Mouse (Mus musculus) spleen, embryonic (tissue): ENCODE measurements around the gene Zscan20.
"Not testable (repeated sequence)": the region's sequence is repeated elsewhere in the genome, so short reads cannot be mapped to it uniquely, and the experiment has no call there.

Source experiments
- CTCF ChIA-PET: fragments of 350-600 bp; sonication (Branson Sonifier 250); formaldehyde crosslinking; loops from one replicate; lab custom pipeline; 2022; lab: Charles Lee

Gene Zscan20

DNA sequence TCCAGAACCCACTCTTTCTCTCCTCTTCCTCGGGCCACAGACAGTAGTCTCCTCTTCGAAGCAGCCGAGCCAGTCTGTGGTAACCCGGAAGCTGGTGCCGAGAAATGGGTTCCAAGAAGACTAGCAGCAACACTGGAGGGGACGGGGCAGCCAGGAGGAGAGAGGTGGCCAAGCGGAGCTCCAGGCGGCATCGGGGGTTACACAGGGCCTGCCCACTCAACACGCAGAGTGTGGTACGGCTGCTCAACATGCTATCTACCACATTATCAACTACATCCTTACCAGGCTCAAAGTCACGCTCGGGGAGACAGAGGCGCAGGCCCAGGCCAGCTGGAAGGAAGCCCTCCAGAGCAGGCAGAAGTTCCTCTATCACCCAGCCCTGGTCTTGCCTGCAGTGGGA is 5.9 kb upstream of the Zscan20 start:
- CTCF ChIA-PET, result no interaction called here

DNA sequence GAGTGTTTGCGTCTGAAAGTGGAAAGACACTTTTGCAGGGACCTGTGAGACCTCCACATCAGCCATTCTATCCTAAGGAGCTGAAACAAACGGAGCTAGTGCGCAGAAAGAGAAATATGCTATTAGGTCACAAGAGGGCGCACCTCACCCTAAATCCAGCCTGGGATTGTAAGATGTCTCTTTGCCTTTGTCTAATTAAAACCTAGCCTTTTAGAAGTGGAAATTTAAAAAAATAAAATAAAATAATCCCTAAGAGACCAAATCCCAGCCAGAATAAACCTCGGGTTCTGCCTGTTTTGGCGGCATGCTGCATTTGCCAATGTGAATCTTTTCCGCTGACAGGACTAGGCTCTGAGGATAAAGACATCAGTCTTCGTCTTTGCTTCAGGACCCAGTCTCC is 3.4 kb upstream of the Zscan20 start:
- CTCF ChIA-PET, result no interaction called here

DNA sequence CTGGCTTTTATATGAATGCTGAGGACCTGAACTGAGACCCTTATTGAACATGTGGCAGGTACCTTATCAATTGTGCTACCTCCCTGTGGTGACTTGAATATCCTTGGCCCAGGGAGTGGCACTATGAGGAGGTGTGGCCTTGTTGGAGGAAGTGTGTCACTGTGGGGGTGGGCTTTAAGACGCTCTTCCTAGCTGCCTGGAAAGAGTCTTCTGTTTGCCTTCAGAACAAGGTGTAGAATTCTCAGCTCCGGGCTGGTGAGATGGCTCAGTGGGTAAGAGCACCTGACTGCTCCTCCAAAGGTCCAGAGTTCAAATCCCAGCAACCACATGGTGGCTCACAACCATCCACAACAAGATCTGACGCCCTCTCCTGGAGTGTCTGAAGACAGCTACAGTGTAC is 1.8 kb upstream of the Zscan20 start:
- CTCF ChIA-PET, result interaction anchor here (0.6 kb wide), 1 partner anchor 245 kb away, joined by 3 read pairs; no protein-coding TSS in a partner anchor

DNA sequence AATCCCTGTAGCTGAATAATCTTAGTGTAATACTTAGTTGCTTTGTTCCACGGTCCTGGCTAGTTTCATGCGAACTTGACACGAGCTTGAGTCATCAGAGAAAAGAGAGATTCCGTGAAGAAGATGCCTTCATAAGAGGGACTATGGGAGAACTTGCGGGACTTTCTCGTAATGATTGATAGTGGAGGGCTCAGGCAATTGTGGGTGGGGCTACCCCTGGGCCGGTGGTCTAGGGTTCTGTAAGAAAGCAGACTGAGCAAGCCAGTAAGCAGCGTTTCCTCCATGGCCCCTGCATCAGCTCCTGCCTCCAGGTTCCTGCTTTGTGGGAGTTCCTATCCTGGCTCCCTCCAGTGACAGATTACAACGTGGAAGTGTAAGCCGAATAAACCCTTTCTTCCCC is 808 bp upstream of the Zscan20 start:
- CTCF ChIA-PET, result no interaction called here

DNA sequence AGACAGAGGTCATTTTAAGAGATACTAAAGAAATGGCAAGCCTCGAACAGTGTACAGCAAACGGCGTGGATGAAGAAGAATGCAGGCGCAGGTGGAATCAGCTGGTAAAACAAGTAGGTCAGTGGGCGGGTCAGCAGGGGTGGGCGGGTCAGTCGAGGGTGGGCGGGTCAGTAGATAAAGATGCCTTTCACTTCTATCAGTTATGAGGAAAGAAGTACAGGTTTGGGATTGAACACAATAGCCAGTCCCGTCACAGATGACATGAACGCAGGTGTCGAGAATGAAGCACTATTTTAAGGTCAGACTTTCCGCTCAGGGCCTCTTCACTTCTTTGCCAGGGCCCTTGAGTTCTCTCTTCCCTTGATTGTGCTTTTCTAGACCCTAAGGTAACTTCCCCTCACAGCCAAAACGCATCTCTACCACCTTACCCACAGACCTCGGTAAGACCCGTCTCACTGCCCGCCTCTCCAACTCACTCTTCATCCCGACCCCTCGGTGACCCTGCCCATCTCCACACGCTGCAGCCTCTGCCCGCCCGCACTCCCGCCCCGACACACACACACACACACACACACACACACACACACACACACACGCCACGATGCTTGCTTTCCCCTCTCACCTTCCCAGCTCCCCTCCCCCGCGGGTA is 498 bp downstream of the Zscan20 start:
- CTCF ChIA-PET, result interaction anchor here (0.7 kb wide), 1 partner anchor 15 kb away, joined by 3 read pairs; no protein-coding TSS in a partner anchor

DNA sequence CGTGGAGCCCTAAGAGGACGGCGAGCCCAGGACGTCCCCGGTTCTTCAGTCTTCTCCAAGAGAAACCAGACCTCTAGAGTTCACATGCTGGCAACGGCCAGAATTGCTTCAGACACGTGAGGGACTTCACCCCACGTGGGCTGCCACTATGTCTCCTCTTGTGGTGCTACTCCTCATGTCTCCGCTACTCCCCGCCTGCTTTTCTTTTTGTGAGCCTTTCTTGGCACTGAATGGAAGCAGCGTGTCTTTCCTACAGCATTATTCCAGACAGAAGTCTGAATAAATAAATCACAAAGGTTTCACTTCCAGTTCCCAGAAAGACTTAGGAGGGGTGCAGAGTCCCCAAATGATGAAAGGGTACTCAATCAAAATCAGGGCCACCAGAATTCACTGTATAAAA is 2.2 kb downstream of the Zscan20 start:
- CTCF ChIA-PET, result no interaction called here

DNA sequence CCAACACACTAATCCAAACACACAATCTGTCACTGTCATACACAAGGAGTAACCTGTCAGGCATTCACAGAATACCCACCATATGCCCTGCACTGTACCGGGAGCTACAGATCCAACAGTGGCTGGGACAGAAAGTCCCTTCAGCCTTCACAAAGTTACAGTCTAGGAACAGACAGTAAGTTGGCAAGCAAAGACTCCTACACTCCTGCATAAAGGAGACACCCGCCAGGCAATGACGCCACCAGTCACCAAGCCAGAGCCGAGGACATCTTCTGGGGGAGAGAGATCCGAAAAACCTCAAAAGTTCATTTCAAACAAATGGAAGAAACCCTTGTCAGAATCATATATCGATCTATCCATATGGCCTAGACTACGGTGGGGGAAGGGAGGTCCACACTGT is 3.3 kb downstream of the Zscan20 start:
- CTCF ChIA-PET, result interaction anchor here (0.5 to 0.7 kb wide), 2 partner anchors 9 to 98 kb away, joined by 3 to 17 read pairs; no protein-coding TSS in a partner anchor

DNA sequence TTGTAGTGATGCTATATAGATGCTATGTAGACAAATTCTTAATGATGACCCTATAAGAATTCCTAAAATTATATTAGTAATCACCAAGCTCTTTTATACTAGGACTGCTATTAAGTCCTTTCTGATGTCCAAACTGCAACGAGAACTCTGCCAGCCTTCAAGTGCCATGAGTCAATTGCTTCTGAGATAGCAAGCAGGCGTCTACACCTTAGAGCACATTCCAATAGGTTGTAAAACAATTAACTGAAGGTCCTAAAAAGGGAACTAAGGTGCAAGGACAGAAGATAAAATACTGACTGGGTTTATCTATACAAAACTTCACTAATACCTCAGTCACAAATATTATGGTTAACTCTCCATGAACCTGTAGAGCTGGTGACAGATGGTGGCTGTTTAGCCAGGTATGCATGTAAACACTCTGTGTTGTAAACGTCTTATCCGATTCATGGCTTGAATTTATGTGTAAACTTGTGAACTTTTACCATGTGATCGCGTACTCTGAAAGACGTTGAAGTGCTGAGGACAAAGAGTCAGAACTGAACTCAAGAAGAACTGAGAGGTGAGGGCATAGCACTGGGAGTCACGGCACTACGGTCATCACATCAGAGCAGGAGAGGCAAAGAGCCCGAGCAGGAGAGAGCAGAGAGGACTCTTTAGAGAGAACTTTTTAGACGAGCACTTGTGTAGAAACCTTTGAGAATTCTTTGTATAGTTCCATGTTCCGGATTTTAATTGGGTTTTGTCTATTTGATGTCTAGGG is 11.9 kb downstream of the Zscan20 start:
- CTCF ChIA-PET, result interaction anchor here (0.6 kb wide), 1 partner anchor 9 kb away, joined by 3 read pairs; no protein-coding TSS in a partner anchor

DNA sequence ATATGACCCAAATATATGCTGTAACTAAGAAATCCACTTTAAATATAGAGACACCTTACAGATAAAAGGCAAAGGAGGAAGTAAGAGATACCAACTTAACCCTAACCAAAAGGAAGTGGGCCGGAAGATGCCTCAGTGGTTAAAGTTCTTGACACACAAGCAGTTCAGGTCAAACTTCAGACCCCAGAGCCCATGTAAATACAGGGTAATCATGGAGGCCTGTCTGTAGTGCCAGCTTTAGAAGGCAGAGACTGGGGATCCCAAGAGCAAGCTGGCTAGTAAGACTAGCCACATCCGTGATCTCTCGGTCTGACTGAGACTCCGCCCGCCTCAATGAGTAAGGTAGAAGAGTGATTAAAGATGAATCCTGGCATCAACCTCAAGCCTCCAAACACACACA is 15.8 kb downstream of the Zscan20 start:
- CTCF ChIA-PET, result interaction anchor here (0.6 kb wide), 1 partner anchor 16 kb away, joined by 3 read pairs; the partner anchor contains the start of gene Zscan20

DNA sequence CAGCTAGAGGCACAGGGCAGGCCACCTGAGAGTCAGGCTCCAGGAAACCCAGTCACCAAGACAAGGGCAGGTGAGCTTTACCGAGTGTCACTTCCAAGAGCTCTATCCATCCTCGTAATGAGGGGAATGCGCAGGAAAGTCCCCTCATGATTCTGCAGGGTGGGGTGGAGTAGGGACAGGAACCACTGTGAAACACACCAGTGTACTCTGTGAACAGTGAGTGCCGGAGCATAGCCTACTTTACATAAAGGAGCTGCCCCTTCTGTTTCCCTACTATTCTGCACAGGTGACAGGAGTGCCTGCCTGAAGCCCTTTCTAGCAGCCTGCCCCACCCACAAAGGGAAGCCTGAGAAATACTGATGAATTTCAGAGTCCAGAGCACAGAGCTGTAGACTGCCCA is 16.6 kb downstream of the Zscan20 start:
- CTCF ChIA-PET, result no interaction called here

DNA sequence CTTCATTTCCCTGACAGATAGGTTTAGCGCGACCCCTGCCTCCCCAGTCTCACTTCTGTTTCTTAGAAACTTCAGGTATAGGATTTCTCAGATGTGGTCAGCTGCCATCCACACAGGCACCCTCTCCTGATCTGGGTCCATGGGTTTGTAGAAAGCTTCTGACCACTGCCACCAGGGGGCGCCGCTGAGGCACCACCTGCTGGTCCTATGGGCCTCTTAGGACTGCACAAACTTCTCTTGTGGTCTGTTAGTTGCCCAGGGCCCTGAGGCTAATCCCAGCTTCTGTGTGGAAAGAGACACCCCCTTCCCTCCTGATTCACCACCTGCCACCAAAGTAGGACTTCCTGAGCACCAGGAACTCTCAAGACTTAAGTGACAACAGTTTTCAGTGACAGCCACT is 30.7 kb downstream of the Zscan20 start:
- CTCF ChIA-PET, result no interaction called here

DNA sequence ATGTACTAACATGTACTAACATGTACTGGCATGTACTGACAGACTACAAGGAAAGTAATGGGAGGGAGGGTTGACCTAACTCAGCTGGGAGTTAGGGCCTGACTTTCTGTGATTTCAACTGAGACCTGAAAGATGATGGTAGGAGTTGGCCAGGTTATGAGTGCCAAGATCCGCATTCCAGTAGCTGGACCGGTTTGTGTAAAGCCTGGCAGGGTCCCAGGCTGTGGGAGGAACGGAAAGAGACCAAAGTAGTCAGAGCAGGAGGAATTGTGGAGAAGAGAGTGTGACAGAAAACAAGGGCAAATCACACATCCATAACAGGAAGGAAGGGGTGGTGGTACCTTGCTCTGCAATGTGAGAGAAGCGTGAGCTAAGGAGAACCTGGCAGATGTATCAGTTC is 34.1 kb downstream of the Zscan20 start:
- CTCF ChIA-PET, result no interaction called here

DNA sequence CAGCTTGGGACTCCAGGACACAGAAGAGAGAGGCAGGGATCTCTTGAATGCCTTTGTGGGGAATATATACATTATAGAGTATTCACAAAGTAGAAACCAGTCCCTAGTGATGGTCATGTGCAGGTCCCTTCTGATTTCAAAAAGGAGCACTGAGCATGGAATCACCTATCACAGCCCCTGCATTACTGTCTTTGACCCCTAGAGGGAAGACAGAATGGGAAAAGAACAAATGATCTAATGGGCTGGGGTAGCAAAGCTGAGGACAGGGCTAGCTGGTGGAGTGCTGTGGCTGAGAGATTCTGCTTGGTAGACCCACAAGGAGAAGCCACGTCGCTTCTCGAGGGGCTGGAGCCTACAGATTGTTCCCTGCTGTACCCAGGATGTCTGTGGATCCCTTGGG is 49.6 kb downstream of the Zscan20 start:
- CTCF ChIA-PET, result no interaction called here

DNA sequence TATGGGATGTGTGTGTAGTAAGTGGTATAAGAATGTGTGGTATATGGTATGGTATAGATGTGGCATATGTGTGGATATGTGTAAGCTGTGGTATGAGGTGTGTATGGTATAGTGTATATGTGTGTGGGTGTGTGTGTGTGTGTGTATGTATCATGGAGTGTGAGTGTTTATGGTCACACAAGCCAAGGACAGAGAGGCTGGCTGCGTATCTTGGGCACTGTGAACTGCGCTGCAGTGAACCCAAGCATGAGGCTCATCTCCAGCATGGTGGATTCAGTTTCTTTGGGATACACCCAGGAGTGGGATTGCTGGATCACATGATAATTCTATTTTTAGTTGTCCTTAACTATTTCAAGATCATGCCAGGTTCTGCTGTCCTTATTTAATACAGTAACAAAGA is 55.7 kb downstream of the Zscan20 start:
- CTCF ChIA-PET, result no interaction called here

DNA sequence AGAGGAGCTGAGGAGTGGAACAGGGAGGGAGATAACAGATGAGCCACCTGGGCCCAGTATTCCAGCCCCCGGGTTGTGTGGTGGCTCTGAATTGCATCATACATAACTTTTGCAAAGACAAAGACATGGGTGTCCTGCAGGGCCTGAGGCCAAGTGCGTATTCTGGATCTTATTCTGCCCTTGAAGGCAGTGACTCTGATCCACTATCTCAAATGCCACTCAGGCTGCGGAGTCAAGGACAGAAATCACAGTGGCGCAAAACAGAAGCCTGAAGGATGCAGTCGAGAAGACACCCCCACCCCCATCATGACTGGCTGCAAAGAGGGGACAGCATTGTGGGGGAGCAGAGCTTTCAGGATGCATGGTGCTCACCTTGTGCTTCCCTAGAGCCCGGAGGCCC is 59.1 kb downstream of the Zscan20 start:
- CTCF ChIA-PET, result no interaction called here

DNA sequence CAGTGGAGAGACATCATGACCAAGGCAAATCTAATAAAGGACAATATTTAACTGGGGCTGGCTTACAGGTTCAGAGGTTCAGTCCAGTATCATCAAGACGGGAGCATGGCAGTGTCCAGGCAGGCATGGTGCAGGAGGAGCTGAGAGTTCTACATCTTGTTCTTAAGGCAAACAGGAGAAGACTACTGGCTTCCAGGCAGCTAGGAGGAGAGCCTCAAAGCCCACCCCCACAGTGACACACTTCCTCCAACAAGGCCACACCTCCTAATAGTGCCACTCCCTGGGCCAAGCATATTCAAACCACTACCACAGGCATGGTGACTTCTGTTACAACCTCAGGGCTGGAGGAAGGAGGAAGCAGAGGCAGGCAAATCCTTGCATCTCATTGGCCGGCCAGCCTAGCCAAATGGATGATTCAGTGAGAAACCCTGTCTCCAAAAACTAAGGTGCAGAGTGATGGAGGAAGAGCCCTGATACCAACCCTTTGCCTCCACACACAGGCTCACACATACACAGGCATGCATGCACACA is 65.9 kb downstream of the Zscan20 start:
- CTCF ChIA-PET, result not testable (repeated sequence)

DNA sequence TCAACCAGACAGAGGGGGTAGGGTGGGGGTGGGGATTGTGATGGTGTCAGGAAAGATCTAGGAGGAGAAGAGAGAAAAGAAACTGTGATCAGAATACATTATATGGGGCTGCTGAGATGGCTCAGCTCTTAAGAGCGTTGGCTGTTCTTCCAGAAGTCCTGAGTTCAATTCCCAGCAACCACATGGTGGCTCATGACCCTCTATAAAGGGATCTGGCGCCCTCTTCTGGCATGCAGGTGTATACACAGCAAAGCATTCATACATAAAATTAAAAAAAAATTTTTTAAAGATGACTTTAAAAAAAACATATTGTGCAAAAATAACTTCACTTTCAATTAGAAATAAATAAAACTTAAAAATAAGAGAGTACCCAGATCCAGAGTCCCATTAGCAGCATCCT is 66.5 kb downstream of the Zscan20 start:
- CTCF ChIA-PET, result interaction anchor here (0.6 kb wide), 1 partner anchor 40 kb away, joined by 4 read pairs; no protein-coding TSS in a partner anchor
